Mouse (Mus musculus): ENCODE measurements around the gene Cyb5d2. TPM values are rescaled to one million over a fixed set of nuclear protein-coding genes. Genes with fewer than 3 reads are reported as not detected.
"Not testable (repeated sequence)": the region's sequence is repeated elsewhere in the genome, so short reads cannot be mapped to it uniquely, and the experiment has no call there.

Cyb5d2 gene
- polyA plus RNA-seq, 1 experiment from 2014 or later = 3.9 TPM

DNA sequence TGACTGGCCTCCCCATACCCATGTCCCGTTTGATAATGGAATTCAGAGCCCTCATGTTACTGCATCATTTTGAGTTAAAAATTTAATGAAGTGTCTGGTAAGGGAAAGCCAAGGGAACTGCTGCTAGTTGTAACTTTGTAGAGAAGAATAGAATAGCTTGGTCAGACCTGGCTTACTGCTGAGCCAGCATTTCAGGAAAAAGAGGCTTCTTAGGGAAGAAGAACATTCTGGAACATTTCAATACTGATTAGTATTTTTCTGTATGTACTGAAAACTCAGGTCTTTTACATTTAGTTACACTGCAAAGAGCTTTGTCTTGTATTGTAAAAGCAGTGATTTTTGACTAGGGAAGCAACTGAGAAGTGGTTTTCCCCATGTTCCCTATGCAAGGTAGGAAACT is 35.2 kb downstream of the Cyb5d2 start:
- Histone ChIP-seq H3K36me3 (ENCODE audit: control insufficient read depth, insufficient read depth, low read length) (peaks cover 47% of the 10 kb centered on the region), H3K4me1 (replicated peaks; ENCODE audit: control insufficient read depth, insufficient read depth) (no peaks in the 10 kb centered on the region), H3K27me3 (ENCODE audit: control insufficient read depth, insufficient read depth, low read length) (no peaks in the 10 kb centered on the region), H3K9me3 (ENCODE audit: control insufficient read depth, low read length) (no peaks in the 10 kb centered on the region), H3K27ac (replicated peaks) (no peak overlapping the region), H3K4me2 (replicated peaks; ENCODE audit: low read depth) (no peak overlapping the region), H3K9ac (ENCODE audit: low read length) (no peak overlapping the region), H3K4me3 (ENCODE audit: low read depth, low read length) (no peak overlapping the region)
- ATAC-seq (ENCODE audit: low FRiP score, low TSS enrichment) (no peak), DNase-seq (ENCODE audit: low spot score) (no peak)
- WGBS = 79% methylated on average over 1 of the region's 1 CpGs
- TF ChIP-seq CTCF (IDR thresholded peaks at IDR 0.05; ENCODE audit: low read depth) = no peak
- TF ChIP-seq EP300 (optimal IDR thresholded peaks at IDR 0.05) = no peak

- no peak overlapping the region for H3K9ac ChIP-seq (ENCODE audit: low read length)
- no peak for DNase-seq (ENCODE audit: low spot score)
- H3K4me1 ChIP-seq (replicated peaks; ENCODE audit: control insufficient read depth, insufficient read depth) = no peaks in the 10 kb centered on the region
- ATAC-seq (ENCODE audit: low FRiP score, low TSS enrichment) = no peak
- no peak for TF ChIP-seq EP300 (optimal IDR thresholded peaks at IDR 0.05)
- TF ChIP-seq CTCF (IDR thresholded peaks at IDR 0.05; ENCODE audit: low read depth) = no peak
- H3K4me3 ChIP-seq (ENCODE audit: low read depth, low read length) = no peak overlapping the region
- 87% methylated on average over 6 of the region's 6 CpGs for WGBS
- H3K4me2 ChIP-seq (replicated peaks; ENCODE audit: low read depth) = no peak overlapping the region
- no peaks in the 10 kb centered on the region for H3K27me3 ChIP-seq (ENCODE audit: control insufficient read depth, insufficient read depth, low read length)
- no peaks in the 10 kb centered on the region for H3K9me3 ChIP-seq (ENCODE audit: control insufficient read depth, low read length)
- no peak overlapping the region for H3K27ac ChIP-seq (replicated peaks)
- H3K36me3 ChIP-seq (ENCODE audit: control insufficient read depth, insufficient read depth, low read length) = peaks cover 49% of the 10 kb centered on the region
Measured at GRCm38 (mm10) chr11:72759581-72759980, 36.4 kb downstream of the Cyb5d2 start.

- H3K27me3 ChIP-seq (ENCODE audit: control insufficient read depth, insufficient read depth, low read length) = no peaks in the 10 kb centered on the region
- ATAC-seq (ENCODE audit: low FRiP score, low TSS enrichment) = no peak
- H3K4me2 ChIP-seq (replicated peaks; ENCODE audit: low read depth) = no peak overlapping the region
- no peak overlapping the region for H3K27ac ChIP-seq (replicated peaks)
- no peaks in the 10 kb centered on the region for H3K9me3 ChIP-seq (ENCODE audit: control insufficient read depth, low read length)
- TF ChIP-seq CTCF (IDR thresholded peaks at IDR 0.05; ENCODE audit: low read depth) (no peak), EP300 (optimal IDR thresholded peaks at IDR 0.05) (no peak)
- DNase-seq (ENCODE audit: low spot score) = no peak
- no peak overlapping the region for H3K9ac ChIP-seq (ENCODE audit: low read length)
- H3K4me1 ChIP-seq (replicated peaks; ENCODE audit: control insufficient read depth, insufficient read depth) = no peaks in the 10 kb centered on the region
- peaks cover 49% of the 10 kb centered on the region for H3K36me3 ChIP-seq (ENCODE audit: control insufficient read depth, insufficient read depth, low read length)
- H3K4me3 ChIP-seq (ENCODE audit: low read depth, low read length) = no peak overlapping the region
- WGBS = 94% methylated on average over 5 of the region's 5 CpGs
Measured at GRCm38 (mm10) chr11:72758316-72758715, 37.6 kb downstream of the Cyb5d2 start.

- no peak overlapping the region for H3K9ac ChIP-seq (ENCODE audit: low read length)
- H3K9me3 ChIP-seq (ENCODE audit: control insufficient read depth, low read length) = no peaks in the 10 kb centered on the region
- no peak overlapping the region for H3K4me3 ChIP-seq (ENCODE audit: low read depth, low read length)
- DNase-seq (ENCODE audit: low spot score) (no peak), ATAC-seq (ENCODE audit: low FRiP score, low TSS enrichment) (peak; percentile 74; the same call in 1 of the 2 replicates)
- H3K4me2 ChIP-seq (replicated peaks; ENCODE audit: low read depth) = no peak overlapping the region
- H3K27ac ChIP-seq (replicated peaks) = no peak overlapping the region
- no peak for TF ChIP-seq EP300 (optimal IDR thresholded peaks at IDR 0.05)
- peak; percentile 60 for TF ChIP-seq CTCF (IDR thresholded peaks at IDR 0.05; ENCODE audit: low read depth)
- WGBS = 20% methylated on average over 2 of the region's 2 CpGs
- H3K27me3 ChIP-seq (ENCODE audit: control insufficient read depth, insufficient read depth, low read length) = no peaks in the 10 kb centered on the region
- peaks cover 43% of the 10 kb centered on the region for H3K36me3 ChIP-seq (ENCODE audit: control insufficient read depth, insufficient read depth, low read length)
- no peaks in the 10 kb centered on the region for H3K4me1 ChIP-seq (replicated peaks; ENCODE audit: control insufficient read depth, insufficient read depth)
Measured at GRCm38 (mm10) chr11:72751956-72752355, 44.0 kb downstream of the Cyb5d2 start.

- no peak overlapping the region for H3K27ac ChIP-seq (replicated peaks)
- no peaks in the 10 kb centered on the region for H3K27me3 ChIP-seq (ENCODE audit: control insufficient read depth, insufficient read depth, low read length)
- H3K4me1 ChIP-seq (replicated peaks; ENCODE audit: control insufficient read depth, insufficient read depth) = no peaks in the 10 kb centered on the region
- no peak overlapping the region for H3K4me2 ChIP-seq (replicated peaks; ENCODE audit: low read depth)
- 85% methylated on average over 1 of the region's 1 CpGs for WGBS
- H3K9me3 ChIP-seq (ENCODE audit: control insufficient read depth, low read length) = no peaks in the 10 kb centered on the region
- ATAC-seq (ENCODE audit: low FRiP score, low TSS enrichment) (no peak), DNase-seq (ENCODE audit: low spot score) (no peak)
- no peak overlapping the region for H3K9ac ChIP-seq (ENCODE audit: low read length)
- TF ChIP-seq CTCF (IDR thresholded peaks at IDR 0.05; ENCODE audit: low read depth) = no peak
- TF ChIP-seq EP300 (optimal IDR thresholded peaks at IDR 0.05) = no peak
- H3K36me3 ChIP-seq (ENCODE audit: control insufficient read depth, insufficient read depth, low read length) = peaks cover 6% of the 10 kb centered on the region; the same call in 1 of the 2 replicates
- H3K4me3 ChIP-seq (ENCODE audit: low read depth, low read length) = no peak overlapping the region
Measured at GRCm38 (mm10) chr11:72739048-72739447, 56.9 kb downstream of the Cyb5d2 start.

DNA sequence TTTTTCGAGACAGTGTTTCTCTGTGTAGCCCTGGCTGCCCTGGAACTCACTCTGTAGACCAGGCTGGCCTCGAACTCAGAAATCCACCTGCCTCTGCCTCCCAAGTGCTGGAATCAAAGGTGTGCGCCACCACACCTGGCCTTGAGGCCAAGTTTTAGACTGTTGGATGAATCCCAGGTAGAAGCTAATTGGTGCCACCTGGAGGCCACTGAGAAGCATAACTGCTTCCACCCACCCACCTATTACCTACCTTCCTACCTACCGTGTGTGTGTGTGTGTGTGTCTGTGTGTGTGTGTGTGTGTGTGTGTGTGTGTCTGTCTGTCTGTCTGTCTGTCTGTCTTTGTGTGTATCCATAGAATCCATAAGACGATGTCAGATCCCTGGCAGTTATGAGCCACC is 58.4 kb downstream of the Cyb5d2 start:
- 91% methylated on average over 5 of the region's 5 CpGs for WGBS
- ATAC-seq (ENCODE audit: low FRiP score, low TSS enrichment); H3K4me1 ChIP-seq (replicated peaks; ENCODE audit: control insufficient read depth, insufficient read depth); H3K9ac ChIP-seq (ENCODE audit: low read length); H3K27me3 ChIP-seq (ENCODE audit: control insufficient read depth, insufficient read depth, low read length); H3K4me2 ChIP-seq (replicated peaks; ENCODE audit: low read depth); H3K9me3 ChIP-seq (ENCODE audit: control insufficient read depth, low read length); H3K27ac ChIP-seq (replicated peaks); H3K4me3 ChIP-seq (ENCODE audit: low read depth, low read length); H3K36me3 ChIP-seq (ENCODE audit: control insufficient read depth, insufficient read depth, low read length): not testable (repeated sequence)
- TF ChIP-seq CTCF (IDR thresholded peaks at IDR 0.05; ENCODE audit: low read depth) = peak; percentile 65
- peak; percentile 41 for DNase-seq (ENCODE audit: low spot score)
